Comparison of ENCODE assay signal across 12 mouse cellular contexts in the genomic region with DNA sequence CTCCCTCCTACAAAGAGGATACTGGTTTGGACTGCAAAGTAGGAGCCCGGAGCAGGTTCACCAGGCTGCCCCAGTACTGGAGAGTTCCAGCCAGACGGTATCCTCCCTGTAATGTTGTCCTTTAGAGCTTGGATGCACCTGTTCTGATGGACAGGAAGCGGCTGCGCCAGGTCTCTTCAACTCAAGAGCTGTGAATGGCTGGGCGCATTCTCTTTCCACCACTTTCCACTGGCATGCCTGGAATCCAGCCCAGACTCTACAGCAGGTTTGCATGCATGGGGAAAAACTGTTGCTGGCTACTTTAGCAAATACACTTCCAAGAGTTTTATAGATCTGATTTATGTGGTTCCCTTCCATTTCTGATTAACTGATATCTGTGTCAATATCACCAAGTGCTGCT. TPM values are rescaled to one million over a fixed set of nuclear protein-coding genes. Genes with fewer than 3 reads are reported as not detected.
DNase-seq lines count a peak whose midpoint lies in the region; ATAC-seq and TF ChIP-seq lines count a peak whose summit lies in the region.
"Had no signal": no experiment of that assay in that cellular context is flagged by ENCODE, and none has a peak within 500 bp of the region (broad histone marks: within the 10 kb centered on the region; RNA-seq: fewer than 3 reads in every experiment).

No protein-coding gene starts in this region.

- H3K4me2 ChIP-seq in hindbrain, embryonic 13.5 days = no peak overlapping the region
- H3K4me2 ChIP-seq in hindbrain, embryonic 11.5 days (replicated peaks; ENCODE audit: low read depth, low read length) = no peak overlapping the region
- H3K4me2 ChIP-seq: midbrain, embryonic 12.5 days had no signal

- ATAC-seq in hindbrain, embryonic 13.5 days (ENCODE audit: low FRiP score) = no peak
- no peak for ATAC-seq in hindbrain, embryonic 11.5 days (ENCODE audit: low FRiP score)

- DNase-seq in hindbrain, embryonic 10.5 days (ENCODE audit: low spot score) = no peak
- DNase-seq in Muller cell, postnatal 12 days (ENCODE audit: inconsistent ontology term) = peak; percentile 64
- DNase-seq in cerebellum, postnatal 10 days = peak; percentile 84 to 85
- DNase-seq in lung, adult 2 months = peak; percentile 28
- DNase-seq in urinary bladder, postnatal 25 days (ENCODE audit: low spot score) = no peak
- no peak for DNase-seq in thymus, postnatal 14 days
- no peak for DNase-seq in hindbrain, embryonic 11.5 days (ENCODE audit: low spot score)
- DNase-seq: adrenal gland, postnatal 14 days; gastrocnemius, postnatal 36 days; liver had no signal

- H3K27ac ChIP-seq in hindbrain, embryonic 13.5 days = no peak overlapping the region
- no peak overlapping the region for H3K27ac ChIP-seq in hindbrain, embryonic 10.5 days
- no peak overlapping the region for H3K27ac ChIP-seq in hindbrain, embryonic 11.5 days (ENCODE audit: low read depth, low read length)
- H3K27ac ChIP-seq: midbrain, embryonic 12.5 days had no signal

- TF ChIP-seq POLR2A in lung, adult 2 months (IDR thresholded peaks at IDR 0.05; ENCODE audit: borderline replicate concordance, extremely low read depth, low read depth, low read length) = no peak

- H3K9me3 ChIP-seq in hindbrain, embryonic 13.5 days = no peaks in the 10 kb centered on the region
- peaks cover 4% of the 10 kb centered on the region; the same call in 1 of the 2 replicates for H3K9me3 ChIP-seq in hindbrain, embryonic 10.5 days
- H3K9me3 ChIP-seq in hindbrain, embryonic 11.5 days (ENCODE audit: control insufficient read depth, low read length) = no peaks in the 10 kb centered on the region

- H3K9ac ChIP-seq in hindbrain, embryonic 13.5 days = 0 out of 2 replicates have a peak overlapping the region, but pooled peaks have one; percentile 2
- no peak overlapping the region for H3K9ac ChIP-seq in hindbrain, embryonic 11.5 days (ENCODE audit: low read depth, low read length)
- H3K9ac ChIP-seq: midbrain, embryonic 12.5 days had no signal

- H3K4me1 ChIP-seq in hindbrain, embryonic 13.5 days (replicated peaks) = 0 out of 2 replicates have a peak, but pooled peaks cover 5% of the 10 kb centered on the region
- 0 out of 2 replicates have a peak, but pooled peaks cover 3% of the 10 kb centered on the region for H3K4me1 ChIP-seq in hindbrain, embryonic 10.5 days (replicated peaks)
- H3K4me1 ChIP-seq in lung, adult 2 months (ENCODE audit: control insufficient read depth, insufficient read depth, low read length) = no peaks in the 10 kb centered on the region
- no peaks in the 10 kb centered on the region for H3K4me1 ChIP-seq in hindbrain, embryonic 11.5 days (replicated peaks; ENCODE audit: control insufficient read depth, insufficient read depth, low read length)
- H3K4me1 ChIP-seq: midbrain, embryonic 12.5 days had no signal

- H3K36me3 ChIP-seq in hindbrain, embryonic 13.5 days = 0 out of 2 replicates have a peak, but pooled peaks cover 7% of the 10 kb centered on the region
- no peaks in the 10 kb centered on the region for H3K36me3 ChIP-seq in hindbrain, embryonic 10.5 days
- no peaks in the 10 kb centered on the region for H3K36me3 ChIP-seq in hindbrain, embryonic 11.5 days (ENCODE audit: control insufficient read depth, insufficient read depth, low read length)
- H3K36me3 ChIP-seq: midbrain, embryonic 12.5 days had no signal

- no peak for TF ChIP-seq CTCF in lung, adult 2 months (IDR thresholded peaks at IDR 0.05; ENCODE audit: insufficient read depth, low read length)

- no peaks in the 10 kb centered on the region for H3K27me3 ChIP-seq in hindbrain, embryonic 13.5 days
- no peaks in the 10 kb centered on the region for H3K27me3 ChIP-seq in hindbrain, embryonic 10.5 days (ENCODE audit: insufficient read depth, poor library complexity, severe bottlenecking)
- no peaks in the 10 kb centered on the region for H3K27me3 ChIP-seq in hindbrain, embryonic 11.5 days (ENCODE audit: control insufficient read depth, insufficient read depth, low read length)
- H3K27me3 ChIP-seq: midbrain, embryonic 12.5 days had no signal

- H3K4me3 ChIP-seq in hindbrain, embryonic 13.5 days = no peak overlapping the region
- no peak overlapping the region for H3K4me3 ChIP-seq in hindbrain, embryonic 10.5 days
- H3K4me3 ChIP-seq in lung, adult 2 months (replicated peaks; ENCODE audit: extremely low read depth, low read depth, low read length) = no peak overlapping the region
- no peak overlapping the region for H3K4me3 ChIP-seq in hindbrain, embryonic 11.5 days (ENCODE audit: low read depth, low read length)
- H3K4me3 ChIP-seq: midbrain, embryonic 12.5 days had no signal

- 86% methylated on average over 5 of the region's 5 CpGs for WGBS in hindbrain, embryonic 13.5 days
- 76% methylated on average over 5 of the region's 5 CpGs for WGBS in hindbrain, embryonic 10.5 days
- WGBS in lung, adult 2 months = 65% methylated on average over 5 of the region's 5 CpGs
- WGBS in hindbrain, embryonic 11.5 days = 87% methylated on average over 5 of the region's 5 CpGs

RNA-seq across cellular contexts. Expression of a gene that starts 8.5 kb away (rescaled TPM):
- polyA plus RNA-seq in hindbrain, embryonic 13.5 days (2015; fragmentation: Nextera tagmentation; extraction: Ambion mirVana) = 179 and 194 TPM in 2 replicates
- 11.7 and 28.8 TPM in 2 replicates for polyA plus RNA-seq in hindbrain, embryonic 10.5 days (2016; fragmentation: Nextera tagmentation; extraction: Ambion mirVana)
- polyA plus RNA-seq in lung, adult 2 months (2012; rRNA removed) = 18.8 and 19.5 TPM in 2 replicates
- polyA plus RNA-seq in hindbrain, embryonic 11.5 days (2014; fragmentation: Nextera tagmentation; extraction: Ambion mirVana) = 19.9 and 26.4 TPM in 2 replicates

RNA-seq across cellular contexts. Expression of a gene that starts 8.7 kb away (rescaled TPM):
- 3.1 and 3.7 TPM in 2 replicates for polyA plus RNA-seq in hindbrain, embryonic 13.5 days (2015; fragmentation: Nextera tagmentation; extraction: Ambion mirVana)
- polyA plus RNA-seq in hindbrain, embryonic 10.5 days (2016; fragmentation: Nextera tagmentation; extraction: Ambion mirVana) = 8.7 and 10.3 TPM in 2 replicates
- 24.5 and 25.6 TPM in 2 replicates for polyA plus RNA-seq in lung, adult 2 months (2012; rRNA removed)
- 5.3 and 7.2 TPM in 2 replicates for polyA plus RNA-seq in hindbrain, embryonic 11.5 days (2014; fragmentation: Nextera tagmentation; extraction: Ambion mirVana)

RNA-seq across cellular contexts. Expression of a gene that starts 59.1 kb away (rescaled TPM):
- 43.6 and 44.7 TPM in 2 replicates for polyA plus RNA-seq in hindbrain, embryonic 13.5 days (2015; fragmentation: Nextera tagmentation; extraction: Ambion mirVana)
- 44.1 and 50.2 TPM in 2 replicates for polyA plus RNA-seq in hindbrain, embryonic 10.5 days (2016; fragmentation: Nextera tagmentation; extraction: Ambion mirVana)
- polyA plus RNA-seq in lung, adult 2 months (2012; rRNA removed) = 48.5 and 57.9 TPM in 2 replicates
- polyA plus RNA-seq in hindbrain, embryonic 11.5 days (2014; fragmentation: Nextera tagmentation; extraction: Ambion mirVana) = 38.4 and 43.8 TPM in 2 replicates

Comparison
In these comparisons a context has a peak if more than half of its experiments do, and no peak if none do; other contexts are left out.
1. DNase-seq: peak in Muller cell, postnatal 12 days (single experiment), cerebellum, postnatal 10 days (2 of 2) and lung, adult 2 months (single experiment); none in hindbrain, embryonic 10.5 days (single experiment), urinary bladder, postnatal 25 days (single experiment), thymus, postnatal 14 days (single experiment) and hindbrain, embryonic 11.5 days (single experiment).